Mouse (Mus musculus) regulatory T cell (primary cell): ENCODE results near the gene Ndufa1.
"Not testable (repeated sequence)": the region's sequence is repeated elsewhere in the genome, so short reads cannot be mapped to it uniquely, and the experiment has no call there.

Experiments
- in situ Hi-C: fragments of 300-600 bp; cut with MboI, MseI; formaldehyde crosslinking; loops from one replicate; pipeline ENCODE4 v1.15.1; 2025; ENCODE audit warnings: high pct_unique_total_duplicates

Ndufa1 gene

DNA sequence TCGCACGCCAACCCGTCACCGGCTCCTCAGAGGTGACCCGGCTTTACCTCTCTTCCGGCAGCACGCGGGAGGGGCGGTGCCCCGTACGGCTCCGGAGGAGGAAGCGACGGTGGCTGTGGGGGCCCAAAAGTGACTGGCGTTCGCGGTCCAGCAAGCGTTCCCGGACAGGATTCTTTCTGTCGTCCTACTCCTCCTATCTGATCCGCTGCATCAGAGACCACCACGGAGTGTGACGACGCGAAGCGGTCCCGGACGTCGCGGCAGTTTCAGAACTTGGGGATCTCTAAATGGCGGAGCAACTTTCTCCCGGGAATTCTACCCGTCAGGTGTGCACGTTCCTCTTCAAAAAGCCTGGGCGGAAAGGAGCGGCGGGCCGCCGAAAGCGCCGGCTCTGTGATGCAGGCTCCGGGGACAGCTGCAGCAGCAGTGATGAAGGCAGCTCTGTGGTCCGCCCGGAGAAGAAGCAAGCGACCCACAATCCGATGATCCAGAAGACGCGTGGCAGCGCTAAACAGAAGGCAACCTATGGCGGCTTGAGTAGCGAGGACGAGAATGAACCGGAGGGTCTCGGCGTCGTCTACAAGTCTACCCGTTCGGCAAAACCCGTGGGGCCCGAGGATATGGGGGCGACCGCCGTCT lies at the start of gene Ndufa1, which contains the start of gene Rnf113a1:
Gene Ndufa1, minus strand, starts transcription at position 59 of the 639 bp plus-strand sequence.
Gene Rnf113a1, plus strand, starts transcription at position 141 of the 639 bp plus-strand sequence.
- in situ Hi-C loops, result no loop called here

DNA sequence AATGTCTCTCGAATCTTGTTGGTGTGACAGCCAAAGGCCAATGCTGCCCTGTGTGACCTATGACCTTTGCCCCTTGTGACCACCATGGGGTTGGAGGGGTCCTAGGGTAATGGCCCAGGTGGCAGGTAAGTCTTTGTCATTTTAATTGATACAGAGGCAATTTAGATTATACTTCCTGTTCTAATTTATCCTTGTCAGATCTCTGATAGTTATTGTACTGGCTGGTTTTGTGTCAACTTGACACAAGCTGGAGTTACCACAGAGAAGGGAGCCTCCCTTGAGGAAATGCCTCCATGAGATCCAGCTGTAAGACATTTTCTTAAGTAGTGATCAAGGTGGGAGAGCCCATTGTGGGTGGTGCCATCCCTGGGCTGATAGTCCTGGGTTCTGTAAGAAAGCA lies 31.2 kb upstream of the Ndufa1 start, which contains the start of gene Rhox1:
Gene Rhox1, minus strand, starts transcription at position 101 of the 400 bp plus-strand sequence.
- in situ Hi-C loops, result not testable (repeated sequence)

DNA sequence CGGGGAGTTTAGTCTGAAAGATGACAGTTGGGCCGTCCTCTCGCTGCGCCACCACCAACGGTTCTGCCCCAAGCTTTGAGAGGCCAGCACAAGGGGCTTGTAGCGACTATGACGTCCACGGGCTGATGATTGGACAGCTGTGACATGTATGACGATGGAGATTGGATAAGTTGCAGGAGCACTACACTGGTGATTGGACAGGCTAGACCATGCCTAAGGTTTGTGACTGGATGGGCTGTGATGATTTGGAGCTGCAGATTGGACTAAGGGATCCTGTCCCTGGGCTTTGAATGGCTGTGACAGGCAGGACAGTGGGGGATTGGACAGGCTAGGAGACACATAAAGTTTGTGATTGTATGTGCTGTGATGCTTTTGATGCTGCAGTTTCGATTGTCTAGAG lies 20.0 kb upstream of the Ndufa1 start, which contains the start of gene Gm9:
Gene Gm9, minus strand, starts transcription at position 101 of the 400 bp plus-strand sequence.
- in situ Hi-C loops, result no loop called here

DNA sequence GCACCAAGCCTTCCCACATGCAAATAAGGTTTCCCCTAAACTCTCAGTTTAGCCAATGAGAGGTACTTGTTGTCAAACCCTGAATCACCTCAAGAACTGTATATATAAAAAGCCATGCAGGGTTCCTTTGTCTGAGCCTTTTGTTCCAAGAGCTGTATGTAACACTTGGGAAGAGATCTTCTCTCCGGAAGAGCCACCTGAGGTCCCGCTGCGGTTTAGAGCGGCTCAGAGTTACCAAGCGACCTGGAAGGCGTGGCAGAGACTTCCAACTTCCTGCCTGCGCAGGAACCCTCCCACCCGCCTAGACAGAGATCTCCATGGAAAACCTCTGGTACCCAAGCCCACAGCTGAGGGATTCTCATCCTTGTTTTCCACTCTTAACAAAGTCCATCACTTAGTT lies 7.7 kb upstream of the Ndufa1 start:
- in situ Hi-C loops, result no loop called here

DNA sequence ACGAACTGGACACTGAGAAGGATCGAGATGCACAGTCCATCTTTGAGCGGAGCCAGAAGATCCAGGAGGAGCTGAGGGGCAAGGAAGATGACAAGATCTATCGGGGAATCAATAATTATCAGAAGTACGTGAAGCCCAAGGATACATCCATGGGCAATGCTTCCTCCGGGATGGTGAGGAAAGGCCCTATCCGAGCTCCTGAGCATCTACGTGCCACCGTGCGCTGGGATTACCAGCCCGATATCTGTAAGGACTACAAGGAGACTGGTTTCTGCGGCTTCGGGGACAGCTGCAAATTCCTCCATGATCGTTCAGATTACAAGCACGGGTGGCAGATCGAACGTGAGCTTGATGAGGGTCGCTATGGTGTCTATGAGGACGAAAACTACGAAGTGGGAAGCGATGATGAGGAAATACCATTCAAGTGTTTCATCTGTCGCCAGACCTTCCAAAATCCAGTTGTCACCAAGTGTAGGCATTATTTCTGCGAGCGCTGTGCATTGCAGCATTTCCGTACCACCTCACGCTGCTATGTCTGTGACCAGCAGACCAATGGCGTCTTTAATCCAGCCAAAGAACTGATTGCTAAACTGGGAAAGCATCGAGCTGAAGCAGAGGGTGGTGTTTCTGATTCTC lies 899 bp upstream of the Ndufa1 start:
- in situ Hi-C loops, result no loop called here

DNA sequence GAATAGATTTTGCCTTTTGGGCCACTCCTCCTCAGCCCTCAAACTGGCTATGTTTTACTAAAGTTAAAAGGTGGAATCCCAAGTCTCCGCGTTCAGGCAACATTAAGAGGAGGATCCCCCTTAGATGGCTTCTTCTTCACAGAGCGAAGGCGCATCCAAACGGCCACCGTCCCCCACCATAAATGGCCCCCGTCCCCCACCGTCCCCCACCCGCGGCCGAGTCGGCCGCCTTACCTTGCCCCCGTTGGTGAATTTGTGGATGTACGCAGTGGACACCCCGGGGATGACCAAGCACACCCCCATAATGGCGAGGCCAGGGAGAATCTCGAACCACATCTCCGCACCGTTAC lies 233 bp downstream of the Ndufa1 start:
- in situ Hi-C loops, result no loop called here

DNA sequence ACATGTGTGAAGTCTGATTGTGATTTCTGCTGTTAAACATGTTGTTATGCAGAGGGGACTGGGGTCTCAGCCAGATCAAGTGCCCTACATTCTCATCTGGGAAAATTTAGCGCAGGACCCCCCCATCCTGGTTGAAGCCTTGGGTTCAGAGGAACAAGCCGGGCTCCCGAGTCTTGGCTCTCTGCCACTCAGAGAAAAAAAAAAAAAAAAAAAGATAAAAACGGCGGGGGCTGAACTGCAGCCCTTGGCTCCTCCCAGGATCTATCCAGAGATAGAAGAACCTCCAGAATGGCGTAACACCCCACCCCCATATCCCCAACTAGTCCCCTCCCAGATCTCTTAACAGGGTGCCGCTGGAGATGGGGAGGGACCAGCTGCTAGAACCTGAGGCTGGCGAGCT lies 6.6 kb downstream of the Ndufa1 start:
- in situ Hi-C loops, result not testable (repeated sequence)

DNA sequence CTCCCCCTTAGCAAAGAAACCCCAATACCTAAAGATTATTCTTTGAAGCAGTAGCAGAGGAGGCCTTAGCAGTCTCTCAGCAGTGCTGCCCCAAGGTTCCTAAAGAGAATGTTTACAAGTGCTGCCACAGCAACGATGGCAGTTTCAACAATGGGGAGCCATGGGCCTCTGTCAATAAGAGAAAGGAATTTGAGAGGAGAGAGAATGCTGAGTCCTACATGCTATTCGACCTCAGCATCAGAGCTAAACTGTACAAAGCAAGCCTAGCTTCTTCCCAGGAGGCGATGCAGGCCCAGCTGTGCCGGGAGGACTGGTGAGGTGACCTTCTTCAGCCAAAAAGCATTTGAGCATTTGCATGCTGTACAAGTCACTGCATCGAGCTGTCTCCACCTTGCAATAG lies 22.2 kb downstream of the Ndufa1 start, which contains the start of gene Akap14:
Gene Akap14, minus strand, starts transcription at position 101 of the 400 bp plus-strand sequence.
- in situ Hi-C loops, result no loop called here

DNA sequence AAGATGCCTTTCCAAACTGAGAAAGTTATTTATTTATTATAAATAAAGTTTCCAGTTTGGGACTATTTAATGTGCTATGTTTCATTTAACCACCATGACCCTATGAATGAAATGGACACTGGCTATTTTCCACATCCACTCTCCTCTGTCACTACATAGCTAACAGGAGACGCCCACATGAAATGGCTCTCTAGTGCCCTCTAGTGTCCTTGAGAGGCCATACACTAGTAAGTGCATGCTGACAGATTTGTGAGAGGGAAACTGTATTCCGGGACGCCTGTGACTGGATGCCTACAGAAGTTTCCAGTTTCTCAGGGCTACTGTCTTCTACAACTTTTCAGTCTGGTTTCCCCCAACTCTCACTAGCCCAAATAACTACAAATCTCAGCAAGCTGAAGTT lies 23.9 kb downstream of the Ndufa1 start:
- in situ Hi-C loops, result no loop called here

DNA sequence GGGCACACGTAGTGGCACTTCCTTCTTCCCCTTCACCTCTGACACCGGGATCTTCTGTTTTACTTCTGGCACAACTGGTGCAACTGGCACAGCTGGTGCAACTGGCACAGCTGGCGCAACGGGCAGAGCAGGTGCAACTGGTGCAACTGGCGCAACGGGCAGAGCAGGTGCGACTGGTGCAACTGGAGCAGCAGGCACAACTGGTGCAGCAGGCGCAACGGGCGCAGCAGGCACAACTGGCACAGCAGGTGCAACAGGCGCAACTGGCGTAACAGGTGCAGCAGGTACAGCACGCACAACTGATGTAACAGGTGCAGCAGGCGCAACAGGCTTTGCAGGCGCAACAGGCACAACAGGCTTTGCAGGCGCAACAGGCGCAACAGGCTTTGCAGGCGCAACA lies 27.8 kb downstream of the Ndufa1 start:
- in situ Hi-C loops, result no loop called here

DNA sequence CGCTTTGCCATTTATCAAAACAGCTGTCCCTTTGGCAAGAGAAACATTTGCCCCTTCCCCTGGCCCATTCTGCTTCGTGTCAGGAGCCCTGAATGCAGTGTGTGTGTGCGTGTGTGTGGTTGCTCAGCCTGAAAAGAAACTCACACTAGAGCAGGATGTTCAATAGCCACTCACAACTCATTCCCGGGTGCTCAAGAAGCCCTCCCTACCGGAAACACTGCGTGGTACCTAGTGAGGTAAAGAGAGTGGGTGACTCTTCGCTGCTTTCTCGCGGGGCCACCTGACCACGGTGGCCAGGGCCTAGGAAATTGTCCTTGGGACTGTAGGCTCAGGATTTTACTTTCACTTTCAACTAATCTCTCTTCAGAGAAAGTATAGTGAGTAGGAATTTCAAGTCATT lies 29.8 kb downstream of the Ndufa1 start:
- in situ Hi-C loops, result no loop called here

DNA sequence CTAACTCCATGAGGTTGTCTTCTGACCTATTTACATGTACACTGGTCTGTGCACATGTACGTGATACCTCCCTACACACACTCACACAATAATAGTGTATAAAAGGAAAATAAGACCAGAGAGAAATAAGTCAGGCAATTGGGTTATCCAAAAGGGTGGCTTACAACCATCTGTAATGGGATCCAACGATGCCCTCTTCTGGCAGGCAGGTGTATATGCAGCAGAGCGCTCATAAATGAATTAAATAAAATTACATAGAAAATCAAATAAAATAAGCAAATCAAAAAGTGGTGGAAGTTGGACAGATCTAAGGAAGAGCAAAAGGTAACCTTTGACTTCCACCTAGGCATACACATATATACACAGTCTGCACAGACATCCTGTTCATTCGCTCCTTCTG lies 33.1 kb downstream of the Ndufa1 start:
- in situ Hi-C loops, result no loop called here

DNA sequence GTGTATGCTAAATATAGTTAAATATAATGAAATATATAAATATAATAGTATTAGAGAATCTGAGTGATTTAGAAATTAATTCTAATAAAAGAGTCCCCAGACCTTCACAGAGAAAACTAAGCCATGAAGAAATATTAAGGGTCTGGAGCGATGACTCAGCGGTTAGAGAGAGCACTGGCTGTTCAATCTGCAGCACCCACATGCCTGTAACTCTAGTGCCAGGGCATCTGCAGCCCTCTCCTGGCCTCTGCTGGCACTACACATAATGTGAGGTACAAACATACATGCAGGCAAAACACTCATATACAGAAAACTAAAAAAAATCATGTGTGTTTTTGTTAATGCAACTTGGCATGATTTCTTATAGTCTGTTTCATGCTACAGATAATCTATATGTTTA lies 46.0 kb downstream of the Ndufa1 start:
- in situ Hi-C loops, result no loop called here

DNA sequence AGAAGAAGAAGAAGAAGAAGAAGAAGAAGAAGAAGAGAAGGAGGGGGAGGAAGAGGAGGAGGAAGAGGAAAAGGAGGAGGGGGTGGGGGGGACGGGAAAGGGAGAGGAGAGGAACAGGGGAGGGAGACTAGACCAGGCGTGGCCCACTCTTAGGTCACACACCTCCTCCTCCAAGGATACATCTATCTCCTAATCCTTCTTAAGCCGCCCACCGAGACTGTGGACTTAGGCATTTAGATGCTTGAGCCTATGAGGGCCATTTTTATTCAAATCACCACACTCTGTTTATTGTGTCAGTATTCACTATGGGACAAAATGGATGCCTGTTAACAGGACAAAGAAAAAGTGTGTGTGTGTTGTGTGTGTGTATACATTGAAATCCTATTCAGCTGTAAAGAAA lies 46.5 kb downstream of the Ndufa1 start:
- in situ Hi-C loops, result not testable (repeated sequence)

DNA sequence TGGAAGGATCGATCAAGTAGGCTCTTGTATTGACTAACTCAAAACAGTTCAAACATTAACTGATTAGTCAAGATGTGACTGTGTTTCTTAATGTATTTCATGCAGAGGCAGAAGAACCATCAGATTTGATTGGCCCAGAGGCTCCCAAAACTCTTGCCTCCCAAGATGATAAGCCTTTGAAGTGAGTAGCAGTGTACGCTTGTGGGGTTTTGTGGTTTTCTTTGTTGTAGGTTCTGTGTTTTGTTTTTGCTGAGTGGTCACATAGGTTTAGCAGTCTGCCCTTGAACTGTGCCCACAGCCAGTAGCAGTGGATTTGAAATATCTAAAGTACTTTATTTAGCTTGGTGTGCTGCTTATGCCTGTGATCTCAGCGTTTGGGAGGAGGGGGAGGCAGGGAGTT lies 49.2 kb downstream of the Ndufa1 start:
- in situ Hi-C loops, result no loop called here
